Comparison of ENCODE assay signal across 9 mouse cellular contexts in genomic region chr1:34642304-34642893, GRCm38 (mm10).
A peak's percentile ranks its signal among the peaks of the same experiment; 100 is the strongest.
DNase-seq lines count a peak whose midpoint lies in the region; ATAC-seq and TF ChIP-seq lines count a peak whose summit lies in the region.
"Had no signal": no experiment of that assay in that cellular context is flagged by ENCODE, and none has a peak within 500 bp of the region (broad histone marks: within the 10 kb centered on the region; RNA-seq: fewer than 3 reads in every experiment).

No protein-coding gene starts in this region.

- H3K9me3 ChIP-seq in E14TG2a.4 (ENCODE audit: low read length) = peaks cover 6% of the 10 kb centered on the region; the same call in 1 of the 2 replicates
- H3K9me3 ChIP-seq: limb, embryonic 13.5 days had no signal

- TF ChIP-seq CTCF in E14TG2a.4 (conservative IDR thresholded peaks at IDR 0.05; ENCODE audit: low read length) = peak; percentile 97
- TF ChIP-seq CTCF in cortical plate, adult 2 months (IDR thresholded peaks at IDR 0.05; ENCODE audit: extremely low read depth, insufficient read depth, low read length) = peak; percentile 97
- peak; percentile 97 for TF ChIP-seq CTCF in layer of hippocampus, adult 2 months (conservative IDR thresholded peaks at IDR 0.05)

- H3K4me3 ChIP-seq in E14TG2a.4 (replicated peaks; ENCODE audit: low read length) = no peak overlapping the region
- H3K4me3 ChIP-seq in cortical plate, adult 2 months (ENCODE audit: insufficient read depth, low read length) = no peak overlapping the region
- H3K4me3 ChIP-seq in layer of hippocampus, adult 2 months = no peak overlapping the region
- H3K4me3 ChIP-seq: limb, embryonic 13.5 days had no signal

- no peak overlapping the region for H3K27ac ChIP-seq in cortical plate, adult 2 months (ENCODE audit: insufficient read depth, low read length)
- H3K27ac ChIP-seq in layer of hippocampus, adult 2 months = no peak overlapping the region
- H3K27ac ChIP-seq: limb, embryonic 13.5 days had no signal

- DNase-seq in adipocyte (ENCODE audit: low spot score) = peak; percentile 51
- DNase-seq in gonadal fat pad, adult 2 months (ENCODE audit: low read depth) = peak; percentile 65
- peak; percentile 32 to 82 for DNase-seq in layer of hippocampus, adult 2 months (ENCODE audit: low spot score in 2 of 2)
- DNase-seq in right cerebral cortex, postnatal 14 days = peak; percentile 72

- no peaks in the 10 kb centered on the region for H3K36me3 ChIP-seq in E14TG2a.4 (ENCODE audit: insufficient read depth, low read length)
- H3K36me3 ChIP-seq: limb, embryonic 13.5 days had no signal

- no peak for TF ChIP-seq POLR2A in cortical plate, adult 2 months (IDR thresholded peaks at IDR 0.05; ENCODE audit: extremely low read depth, insufficient read depth, low read length)

- no peaks in the 10 kb centered on the region for H3K4me1 ChIP-seq in E14TG2a.4 (replicated peaks; ENCODE audit: low read depth, low read length)
- no peaks in the 10 kb centered on the region for H3K4me1 ChIP-seq in cortical plate, adult 2 months (ENCODE audit: control insufficient read depth, insufficient read depth, low read length)
- H3K4me1 ChIP-seq: limb, embryonic 13.5 days had no signal

- peak; percentile 90 for ATAC-seq in megakaryocyte progenitor cell, adult 5-6 weeks (replicated peaks; ENCODE audit: poor library complexity)
- no peak for ATAC-seq in inflammation-experienced regulatory T-cells, adult 6 months

- H3K27me3 ChIP-seq in E14TG2a.4 (ENCODE audit: insufficient read depth, low read length) = peaks cover 6% of the 10 kb centered on the region; the same call in 1 of the 2 replicates
- H3K27me3 ChIP-seq: limb, embryonic 13.5 days had no signal
